Mouse (Mus musculus): ENCODE results near the gene Gm10197. TPM values are rescaled to one million over a fixed set of nuclear protein-coding genes. Genes with fewer than 3 reads are reported as not detected.

Gm10197 gene
- total RNA-seq, 2 experiments from 2014 or later = not detected

Other genes starting within 250 kb of the Gm10197 start
- gene Add3, start 231.3 kb downstream of the Gm10197 start, total RNA-seq (2021) = 10 to 100 TPM; 61.3 to 68.6 TPM
- 10 to 100 TPM; 27.7 to 31.0 TPM for gene Mxi1, start 61.2 kb downstream of the Gm10197 start, total RNA-seq (2021)
- 10 to 100 TPM; 27.3 to 34.7 TPM for gene Smndc1, start 18.8 kb upstream of the Gm10197 start, total RNA-seq (2021)
- gene Dusp5, start 157.3 kb upstream of the Gm10197 start, total RNA-seq (2021) = 1 to 10 TPM; 1.3 to 2.3 TPM
- gene Nutf2-ps1, start 217.3 kb upstream of the Gm10197 start, total RNA-seq (2021) = 10 to 100 TPM; 83.4 to 96.6 TPM
- gene Smc3, start 228.6 kb upstream of the Gm10197 start, total RNA-seq (2021) = 10 to 100 TPM; 22.5 to 27.4 TPM

All from gastrocnemius, postnatal 10 days (tissue).